In genomic region chr11:54181696-54182323, GRCm38 (mm10) we compare ENCODE assay signal across 11 mouse cellular contexts.
DNase-seq lines count a peak whose midpoint lies in the region; ATAC-seq lines count a peak whose summit lies in the region.
"Had no signal": no experiment of that assay in that cellular context is flagged by ENCODE, and none has a peak within 500 bp of the region (broad histone marks: within the 10 kb centered on the region; RNA-seq: fewer than 3 reads in every experiment).

No protein-coding gene starts in this region.

- no peaks in the 10 kb centered on the region for H3K27me3 ChIP-seq in kidney, embryonic 14.5 days (ENCODE audit: control insufficient read depth, insufficient read depth, low read length)
- H3K27me3 ChIP-seq: embryonic facial prominence, embryonic 15.5 days had no signal

- WGBS in kidney, embryonic 14.5 days: 81% methylated on average over 9 of the region's 9 CpGs

- H3K27ac ChIP-seq in kidney, embryonic 14.5 days (ENCODE audit: low read depth, low read length): no peak overlapping the region
- H3K27ac ChIP-seq: embryonic facial prominence, embryonic 15.5 days had no signal

- no peak overlapping the region for H3K4me2 ChIP-seq in kidney, embryonic 14.5 days (replicated peaks; ENCODE audit: low read depth, low read length)
- H3K4me2 ChIP-seq: embryonic facial prominence, embryonic 15.5 days; liver, embryonic 11.5 days had no signal

- no peaks in the 10 kb centered on the region for H3K9me3 ChIP-seq in kidney, embryonic 14.5 days (ENCODE audit: control insufficient read depth, low read length)
- H3K9me3 ChIP-seq: embryonic facial prominence, embryonic 15.5 days had no signal

- DNase-seq in kidney, adult 11 months: peak; percentile 58
- peak; percentile 59 for DNase-seq in adrenal gland, postnatal 14 days
- DNase-seq in heart, postnatal 4 days: peak; percentile 20
- DNase-seq in thymus, adult 18-20 months: no peak
- DNase-seq in right cerebral cortex, postnatal 10 days (ENCODE audit: low spot score in 2 of 2): no peak
- DNase-seq in testis, postnatal 10 days (ENCODE audit: low spot score): no peak
- DNase-seq: thymus, postnatal 36 days had no signal

- H3K4me3 ChIP-seq in kidney, embryonic 14.5 days (ENCODE audit: low read length): no peak overlapping the region
- H3K4me3 ChIP-seq: embryonic facial prominence, embryonic 15.5 days had no signal

- no peak overlapping the region for H3K9ac ChIP-seq in kidney, embryonic 14.5 days (ENCODE audit: low read depth, low read length)
- H3K9ac ChIP-seq: embryonic facial prominence, embryonic 15.5 days had no signal

- no peaks in the 10 kb centered on the region for H3K4me1 ChIP-seq in kidney, embryonic 14.5 days (ENCODE audit: control insufficient read depth, insufficient read depth, low read length)
- H3K4me1 ChIP-seq: embryonic facial prominence, embryonic 15.5 days had no signal

- no peaks in the 10 kb centered on the region for H3K36me3 ChIP-seq in kidney, embryonic 14.5 days (ENCODE audit: control insufficient read depth, insufficient read depth, low read length)
- H3K36me3 ChIP-seq: embryonic facial prominence, embryonic 15.5 days had no signal

- ATAC-seq in kidney, embryonic 14.5 days (ENCODE audit: low FRiP score, low TSS enrichment): no peak
- ATAC-seq in megakaryocyte, adult 5-6 weeks (ENCODE audit: poor library complexity, severe bottlenecking): peak; percentile 70

Comparison
In these comparisons a context has a peak if more than half of its experiments do, and no peak if none do; other contexts are left out.
1. DNase-seq: peak in kidney, adult 11 months (single experiment), adrenal gland, postnatal 14 days (single experiment) and heart, postnatal 4 days (single experiment); none in thymus, adult 18-20 months (0 of 2), right cerebral cortex, postnatal 10 days (0 of 2) and testis, postnatal 10 days (single experiment).